Mouse (Mus musculus) intestine, embryonic 15.5 days (tissue): Measurements from ENCODE around the gene Zcwpw1. TPM values are rescaled to one million over a fixed set of nuclear protein-coding genes. Genes with fewer than 3 reads are reported as not detected.

Experiments
- polyA plus RNA-seq: library from polyadenylated mRNA; unstranded; fragments of >200 nt; fragmentation: Nextera tagmentation; extraction: Ambion mirVana; gene quantifications from 2 replicates; pipeline ENCODE4 v1.2.1, GENCODE M21; 2015

The Zcwpw1 gene
- polyA plus RNA-seq, 1 experiment from 2014 or later = 15.6 TPM

Other genes starting within 250 kb of the Zcwpw1 start
- gene Actl6b, start 234.3 kb upstream of the Zcwpw1 start, polyA plus RNA-seq = 4.5 and 6.0 TPM in 2 replicates
- 0.97 and 1.1 TPM in 2 replicates for gene Tfr2, start 218.0 kb upstream of the Zcwpw1 start, polyA plus RNA-seq
- gene Mospd3, start 186.7 kb upstream of the Zcwpw1 start, polyA plus RNA-seq = 24.6 and 29.6 TPM in 2 replicates
- 103 and 109 TPM in 2 replicates for gene Pcolce, start 174.0 kb upstream of the Zcwpw1 start, polyA plus RNA-seq
- 0.15 TPM in 1 of 2 replicates, not detected in the other for gene Fbxo24, start 158.8 kb upstream of the Zcwpw1 start, polyA plus RNA-seq
- gene Lrch4, start 158.7 kb upstream of the Zcwpw1 start, polyA plus RNA-seq = 34.7 and 36.3 TPM in 2 replicates
- 7.4 and 8.0 TPM in 2 replicates for gene Gm20605, start 158.6 kb upstream of the Zcwpw1 start, polyA plus RNA-seq
- 5.5 and 8.9 TPM in 2 replicates for gene Sap25, start 146.5 kb upstream of the Zcwpw1 start, polyA plus RNA-seq
- 0.13 and 0.18 TPM in 2 replicates for gene Irs3, start 142.1 kb upstream of the Zcwpw1 start, polyA plus RNA-seq
- gene Agfg2, start 103.1 kb upstream of the Zcwpw1 start, polyA plus RNA-seq = 19.5 and 20.8 TPM in 2 replicates
- 2.3 and 2.8 TPM in 2 replicates for gene Nyap1, start 46.2 kb upstream of the Zcwpw1 start, polyA plus RNA-seq
- gene Tsc22d4, start 42.1 kb upstream of the Zcwpw1 start, polyA plus RNA-seq = 117 and 118 TPM in 2 replicates
- gene Ppp1r35, start 8.9 kb upstream of the Zcwpw1 start, polyA plus RNA-seq = 22.3 and 22.7 TPM in 2 replicates
- gene Mepce, start 143 bp upstream of the Zcwpw1 start, polyA plus RNA-seq = 8.9 and 9.2 TPM in 2 replicates
- gene Pilra, start 48.5 kb downstream of the Zcwpw1 start, polyA plus RNA-seq = 2.5 and 2.9 TPM in 2 replicates
- 1.1 and 2.8 TPM in 2 replicates for gene Pilrb1, start 70.3 kb downstream of the Zcwpw1 start, polyA plus RNA-seq
- gene Pilrb2, start 84.0 kb downstream of the Zcwpw1 start, polyA plus RNA-seq = 0.74 and 1.2 TPM in 2 replicates
- gene Cyp3a13, start 133.8 kb downstream of the Zcwpw1 start, polyA plus RNA-seq = 32.9 and 33.1 TPM in 2 replicates
- gene Gjc3, start 175.3 kb downstream of the Zcwpw1 start, polyA plus RNA-seq = 0.64 and 0.81 TPM in 2 replicates
- gene Azgp1, start 193.7 kb downstream of the Zcwpw1 start, polyA plus RNA-seq = 0.14 and 0.25 TPM in 2 replicates
- not detected in 2 replicates for gene Smok3a, start 233.5 kb downstream of the Zcwpw1 start, polyA plus RNA-seq
- gene Smok3b, start 233.6 kb downstream of the Zcwpw1 start, polyA plus RNA-seq = not detected in 2 replicates